Comparison of ENCODE assay signal across 32 mouse cellular contexts in the genomic region with DNA sequence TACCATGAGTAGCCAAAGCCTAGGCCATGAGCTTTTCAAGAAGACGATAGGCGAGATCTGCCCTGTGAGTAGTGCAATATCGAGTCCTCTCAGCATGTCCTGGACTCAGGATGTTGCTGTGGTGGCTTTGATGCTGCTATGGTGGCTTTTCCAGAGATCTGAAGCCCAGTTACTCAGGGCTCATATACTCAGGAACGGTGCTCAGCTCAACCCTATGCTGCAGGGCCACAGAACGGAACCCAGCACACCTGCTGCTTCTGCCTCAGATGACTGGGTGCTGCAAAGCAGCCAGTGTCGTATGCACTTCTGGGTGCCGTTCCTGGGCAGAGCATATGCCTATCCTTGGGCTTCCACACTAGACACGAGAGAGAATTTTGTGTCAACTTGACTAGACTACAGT. TPM values are rescaled to one million over a fixed set of nuclear protein-coding genes. Genes with fewer than 3 reads are reported as not detected.
DNase-seq lines count a peak whose midpoint lies in the region; ATAC-seq lines count a peak whose summit lies in the region.
"Had no signal": no experiment of that assay in that cellular context is flagged by ENCODE, and none has a peak within 500 bp of the region (broad histone marks: within the 10 kb centered on the region; RNA-seq: fewer than 3 reads in every experiment).

No protein-coding gene starts in this region.

- H3K27me3 ChIP-seq in forebrain, embryonic 14.5 days (replicated peaks; ENCODE audit: control insufficient read depth, insufficient read depth, low read length): no peaks in the 10 kb centered on the region
- H3K27me3 ChIP-seq: embryonic facial prominence, embryonic 12.5 days; embryonic facial prominence, embryonic 15.5 days had no signal

- H3K4me1 ChIP-seq in forebrain, embryonic 14.5 days (ENCODE audit: control insufficient read depth, insufficient read depth, low read length): no peaks in the 10 kb centered on the region
- H3K4me1 ChIP-seq: embryonic facial prominence, embryonic 15.5 days had no signal

- no peaks in the 10 kb centered on the region for H3K36me3 ChIP-seq in forebrain, embryonic 14.5 days (ENCODE audit: control insufficient read depth, insufficient read depth, low read length)
- H3K36me3 ChIP-seq: embryonic facial prominence, embryonic 12.5 days; embryonic facial prominence, embryonic 15.5 days; hindbrain, embryonic 10.5 days had no signal

- intact Hi-C loops in left cerebral cortex, postnatal 14 days (cut with DNase I): loop anchor here (5.0 kb wide), 1 partner anchor 33 kb away; no protein-coding TSS in a partner anchor

- 88% methylated on average over 8 of the region's 8 CpGs for WGBS in forebrain, embryonic 14.5 days

- H3K27ac ChIP-seq in forebrain, embryonic 14.5 days (ENCODE audit: low read depth, low read length): no peak overlapping the region
- H3K27ac ChIP-seq: embryonic facial prominence, embryonic 12.5 days; embryonic facial prominence, embryonic 15.5 days; heart, adult 2 months; hindbrain, embryonic 14.5 days; hindbrain, postnatal 0 days had no signal

- no peak overlapping the region for H3K4me2 ChIP-seq in forebrain, embryonic 14.5 days (ENCODE audit: low read length)
- H3K4me2 ChIP-seq: embryonic facial prominence, embryonic 12.5 days; embryonic facial prominence, embryonic 15.5 days; heart, embryonic 11.5 days; hindbrain, embryonic 14.5 days had no signal

- ATAC-seq in CD4-positive, CD25-positive, alpha-beta regulatory T cell, adult 4 months: no peak
- no peak for ATAC-seq in forebrain, embryonic 14.5 days
- ATAC-seq: forebrain, embryonic 16.5 days; hindbrain, postnatal 0 days; inflammation-experienced regulatory T-cells, adult 6 months had no signal

- H3K9me3 ChIP-seq in forebrain, embryonic 14.5 days (replicated peaks; ENCODE audit: control insufficient read depth, low read length): no peaks in the 10 kb centered on the region
- H3K9me3 ChIP-seq: embryonic facial prominence, embryonic 12.5 days; embryonic facial prominence, embryonic 15.5 days; hindbrain, embryonic 10.5 days had no signal

- H3K9ac ChIP-seq in forebrain, embryonic 14.5 days (ENCODE audit: low read length): no peak overlapping the region
- H3K9ac ChIP-seq: embryonic facial prominence, embryonic 12.5 days; embryonic facial prominence, embryonic 15.5 days; hindbrain, embryonic 14.5 days had no signal

- DNase-seq in CD4-positive, CD25-positive, alpha-beta regulatory T cell, adult 2 months (ENCODE audit: low read depth, low spot score): peak; percentile 19
- peak; percentile 76 for DNase-seq in thymus, postnatal 0 days (ENCODE audit: low spot score)
- DNase-seq in thymus, adult 18-20 months: no peak
- DNase-seq in thymus, postnatal 25 days: peak; percentile 53
- DNase-seq in forebrain, embryonic 14.5 days (ENCODE audit: low spot score): no peak
- DNase-seq in left cerebral cortex, postnatal 14 days (ENCODE audit: low spot score in 2 of 2): no peak
- DNase-seq: adrenal gland, postnatal 10 days; adrenal gland, postnatal 36 days; cerebellum, adult 11 months; cerebellum, adult 2 months; cerebellum, adult 9-11 months; cerebellum, postnatal 25 days; gastrocnemius, postnatal 10 days; gastrocnemius, postnatal 36 days; heart, adult 2 months; heart, postnatal 10 days; heart, postnatal 36 days had no signal

- no peak overlapping the region for H3K4me3 ChIP-seq in forebrain, embryonic 14.5 days (ENCODE audit: low read depth, low read length)
- H3K4me3 ChIP-seq: embryonic facial prominence, embryonic 12.5 days; embryonic facial prominence, embryonic 15.5 days; heart, adult 2 months; hindbrain, embryonic 10.5 days had no signal

RNA-seq across cellular contexts. Expression of gene Stra8, which starts 19.5 kb away (rescaled TPM):
- under 1 TPM in 1 of 2 experiments, not detected in 1; 0.27 TPM for polyA plus RNA-seq in CD4-positive, CD25-positive, alpha-beta regulatory T cell, adult 4 months (2017; shearing (Covaris generic))
- polyA plus RNA-seq in thymus, postnatal 0 days (2015; fragmentation: Nextera tagmentation; extraction: Ambion mirVana): 1.6 and 2.0 TPM in 2 replicates
- polyA plus RNA-seq in forebrain, embryonic 14.5 days (2014; fragmentation: Nextera tagmentation; extraction: Ambion mirVana): not detected in 2 replicates
- total RNA-seq in left cerebral cortex, postnatal 14 days (2021): not detected
- total RNA-seq: adrenal gland, adult 18-20 months; adrenal gland, postnatal 10 days; adrenal gland, postnatal 36 days; common myeloid progenitor, adult 5-6 weeks; gastrocnemius, adult 18-20 months; gastrocnemius, postnatal 10 days; gastrocnemius, postnatal 36 days; granulocyte monocyte progenitor cell, adult 5-6 weeks; heart, adult 2 months; heart, postnatal 10 days; heart, postnatal 36 days; hindbrain, postnatal 0 days had no signal
- polyA plus RNA-seq: cerebellum, adult 2 months; embryonic facial prominence, embryonic 12.5 days; embryonic facial prominence, embryonic 15.5 days; forebrain, embryonic 11.5 days; forebrain, embryonic 16.5 days; heart, adult 2 months; heart, embryonic 11.5 days; heart, embryonic 14.5 days; hindbrain, embryonic 10.5 days; hindbrain, embryonic 14.5 days; hindbrain, postnatal 0 days; inflammation-experienced regulatory T-cells, adult 6 months had no signal

RNA-seq across cellular contexts. Expression of gene Wdr91, which starts 28.8 kb away (rescaled TPM):
- 10 to 100 TPM; 20.0 to 30.1 TPM for polyA plus RNA-seq in CD4-positive, CD25-positive, alpha-beta regulatory T cell, adult 4 months (2017; shearing (Covaris generic))
- 15.4 and 17.6 TPM in 2 replicates for polyA plus RNA-seq in thymus, postnatal 0 days (2015; fragmentation: Nextera tagmentation; extraction: Ambion mirVana)
- 11.0 and 12.0 TPM in 2 replicates for polyA plus RNA-seq in forebrain, embryonic 14.5 days (2014; fragmentation: Nextera tagmentation; extraction: Ambion mirVana)
- total RNA-seq in left cerebral cortex, postnatal 14 days (2021): 10 to 100 TPM; 30.6 to 31.2 TPM

RNA-seq across cellular contexts. Expression of gene Slc23a4, which starts 48.8 kb away (rescaled TPM):
- 1 to 10 TPM in 1 of 2 experiments, under 1 TPM in 1; 0.57 to 1.8 TPM for polyA plus RNA-seq in CD4-positive, CD25-positive, alpha-beta regulatory T cell, adult 4 months (2017; shearing (Covaris generic))
- polyA plus RNA-seq in thymus, postnatal 0 days (2015; fragmentation: Nextera tagmentation; extraction: Ambion mirVana): 7.4 and 7.7 TPM in 2 replicates
- polyA plus RNA-seq in forebrain, embryonic 14.5 days (2014; fragmentation: Nextera tagmentation; extraction: Ambion mirVana): 0.55 and 0.61 TPM in 2 replicates
- total RNA-seq in left cerebral cortex, postnatal 14 days (2021): 1 to 10 TPM; 1.1 TPM
- total RNA-seq: gastrocnemius, postnatal 36 days had no signal

Comparison
In these comparisons a context has a peak if more than half of its experiments do, and no peak if none do; other contexts are left out.
1. DNase-seq: peak in CD4-positive, CD25-positive, alpha-beta regulatory T cell, adult 2 months (single experiment), thymus, postnatal 0 days (single experiment) and thymus, postnatal 25 days (single experiment); none in thymus, adult 18-20 months (0 of 2), forebrain, embryonic 14.5 days (single experiment) and left cerebral cortex, postnatal 14 days (0 of 2).